Mouse (Mus musculus): Measurements from ENCODE around the gene Arglu1.

DNA sequence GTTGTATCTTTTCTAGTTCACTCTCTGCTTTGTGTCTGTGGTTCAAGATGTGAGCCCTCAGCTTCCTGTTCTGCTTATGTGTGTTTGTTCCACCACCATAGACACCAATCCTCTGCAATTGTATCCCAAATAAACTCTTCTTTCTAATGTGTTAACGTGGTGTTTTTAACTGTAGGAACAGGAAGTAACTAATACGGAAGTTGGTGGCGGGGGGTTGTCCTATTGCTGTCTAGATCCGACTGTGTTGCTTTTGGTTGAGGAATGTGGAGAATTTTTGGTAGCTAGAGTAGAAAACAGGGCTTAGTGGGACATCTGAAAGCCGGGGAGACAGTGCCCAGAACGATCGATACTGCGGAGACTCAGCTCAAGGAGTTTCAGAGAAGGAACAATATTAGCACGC lies 14.5 kb upstream of the Arglu1 start:
- TF ChIP-seq CTCF (IDR thresholded peaks at IDR 0.05) (no peak), EP300 (IDR thresholded peaks at IDR 0.05; ENCODE audit: insufficient read depth, low read depth, low read length) (no peak)
